Mouse (Mus musculus) right cerebral cortex, postnatal 4 days (tissue): ENCODE measurements around the gene Olfr491.

Source experiments
- DNase-seq: peaks from one replicate; pipeline ENCODE4 v3.0.0-alpha.2; 2022

Gene Olfr491

DNA sequence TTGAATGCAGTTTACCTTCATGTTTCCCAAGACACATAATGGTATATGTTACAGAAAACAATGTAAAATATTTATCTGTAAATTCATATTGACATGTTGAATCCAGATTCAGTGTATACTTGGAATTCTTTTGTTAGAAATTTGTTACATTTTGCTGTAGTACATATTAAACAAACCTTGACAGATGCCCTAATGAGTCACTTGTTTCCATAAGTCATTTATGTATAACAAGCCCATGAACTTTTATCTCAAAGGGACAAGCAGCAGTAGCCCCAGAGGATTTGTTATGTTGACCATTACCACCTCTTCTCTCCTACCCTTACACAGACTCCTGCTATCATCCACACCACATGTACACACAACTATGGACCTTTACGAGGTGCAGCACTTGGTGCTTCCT, at the start of gene Olfr491:
TSS of gene Olfr491 (plus strand) at position 301 of the 400 bp plus-strand sequence.
- DNase-seq = no peak

DNA sequence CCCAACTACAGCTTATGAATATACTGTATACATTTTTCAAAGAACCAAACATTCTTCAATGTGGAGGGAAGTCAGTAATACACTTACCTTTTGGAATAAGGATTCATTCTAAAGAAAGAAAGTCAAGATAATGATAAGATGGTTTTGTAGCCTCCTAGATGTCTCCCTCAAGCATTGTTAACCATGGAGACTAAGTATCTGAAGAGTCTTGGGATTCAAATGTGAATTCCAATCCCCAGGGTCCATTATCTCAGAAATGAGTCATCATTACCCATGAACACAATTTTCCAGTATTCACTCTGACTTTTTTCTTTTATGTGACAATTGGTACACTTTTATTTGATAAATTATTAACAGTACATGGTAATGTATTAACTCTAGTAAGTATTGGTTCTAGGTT, 24.4 kb upstream of the Olfr491 start, which contains the start of gene Olfr490:
TSS of gene Olfr490 (minus strand) at position 101 of the 400 bp plus-strand sequence.
- DNase-seq = no peak

DNA sequence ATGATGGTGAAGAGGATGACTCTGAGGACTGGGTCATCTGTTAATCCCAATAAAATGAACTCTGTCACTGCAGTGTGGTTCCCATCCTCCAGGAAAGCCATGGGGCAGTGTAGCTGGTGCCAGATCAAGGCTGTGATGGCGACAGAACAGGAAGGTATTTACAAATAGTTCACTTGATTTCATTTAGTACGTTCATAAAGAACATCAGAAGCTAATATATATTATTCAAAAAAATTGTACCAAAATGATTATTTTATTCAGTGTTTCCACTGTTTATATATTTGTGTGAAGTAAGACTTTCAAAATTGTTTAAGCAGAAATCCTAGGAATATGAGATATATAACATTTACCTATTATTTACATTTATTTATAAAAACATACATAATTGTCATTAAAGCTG, 10.3 kb downstream of the Olfr491 start, which contains the start of gene Olfr492:
TSS of gene Olfr492 (minus strand) at position 101 of the 400 bp plus-strand sequence.
- no peak for DNase-seq

DNA sequence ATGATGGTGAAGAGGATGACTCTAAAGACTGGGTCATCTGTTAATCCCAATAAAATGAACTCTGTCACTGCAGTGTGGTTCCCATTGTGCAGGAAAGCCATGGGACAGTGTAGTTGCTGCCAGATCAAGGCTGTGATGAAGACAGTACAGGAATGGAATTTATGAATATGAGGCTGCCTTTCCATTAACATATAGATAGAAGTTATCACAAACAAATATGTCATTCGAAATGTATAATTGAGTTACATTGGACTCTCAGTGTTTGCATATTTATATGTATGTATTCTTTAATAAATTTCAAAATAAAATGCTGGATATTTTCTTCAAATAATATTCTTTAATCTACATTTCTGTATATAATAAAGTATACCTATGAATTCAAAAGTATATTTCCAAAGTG, 33.6 kb downstream of the Olfr491 start, which contains the start of gene Olfr493:
TSS of gene Olfr493 (minus strand) at position 101 of the 400 bp plus-strand sequence.
- DNase-seq = no peak

DNA sequence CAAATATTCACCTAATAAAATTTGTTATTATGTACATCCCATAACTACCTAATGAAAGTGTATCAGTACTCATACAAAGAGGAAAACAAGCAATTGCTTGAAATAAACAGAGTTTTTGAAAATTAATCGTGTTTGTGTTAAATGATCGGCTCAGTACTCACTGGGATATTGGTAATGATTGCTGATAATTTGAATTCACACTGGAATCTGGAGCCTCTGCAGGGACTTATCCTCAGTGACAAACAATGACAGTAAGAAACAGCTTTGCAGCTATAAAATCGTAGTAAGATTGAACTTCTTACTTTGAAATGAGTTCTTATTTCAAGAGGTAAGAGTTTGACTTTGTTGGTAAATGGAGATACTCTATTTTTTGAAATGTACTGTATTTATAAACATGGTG, 51.8 kb downstream of the Olfr491 start, which contains the start of gene Olfr494:
TSS of gene Olfr494 (plus strand) at position 301 of the 400 bp plus-strand sequence.
- DNase-seq = no peak
